Mouse (Mus musculus) lung, postnatal 10 days (tissue): ENCODE data around the gene Pms2.
A peak's percentile ranks its signal among the peaks of the same experiment; 100 is the strongest.

Experiments
- DNase-seq: peaks from one replicate; pipeline ENCODE4 v3.0.0; 2021

Pms2 gene

DNA sequence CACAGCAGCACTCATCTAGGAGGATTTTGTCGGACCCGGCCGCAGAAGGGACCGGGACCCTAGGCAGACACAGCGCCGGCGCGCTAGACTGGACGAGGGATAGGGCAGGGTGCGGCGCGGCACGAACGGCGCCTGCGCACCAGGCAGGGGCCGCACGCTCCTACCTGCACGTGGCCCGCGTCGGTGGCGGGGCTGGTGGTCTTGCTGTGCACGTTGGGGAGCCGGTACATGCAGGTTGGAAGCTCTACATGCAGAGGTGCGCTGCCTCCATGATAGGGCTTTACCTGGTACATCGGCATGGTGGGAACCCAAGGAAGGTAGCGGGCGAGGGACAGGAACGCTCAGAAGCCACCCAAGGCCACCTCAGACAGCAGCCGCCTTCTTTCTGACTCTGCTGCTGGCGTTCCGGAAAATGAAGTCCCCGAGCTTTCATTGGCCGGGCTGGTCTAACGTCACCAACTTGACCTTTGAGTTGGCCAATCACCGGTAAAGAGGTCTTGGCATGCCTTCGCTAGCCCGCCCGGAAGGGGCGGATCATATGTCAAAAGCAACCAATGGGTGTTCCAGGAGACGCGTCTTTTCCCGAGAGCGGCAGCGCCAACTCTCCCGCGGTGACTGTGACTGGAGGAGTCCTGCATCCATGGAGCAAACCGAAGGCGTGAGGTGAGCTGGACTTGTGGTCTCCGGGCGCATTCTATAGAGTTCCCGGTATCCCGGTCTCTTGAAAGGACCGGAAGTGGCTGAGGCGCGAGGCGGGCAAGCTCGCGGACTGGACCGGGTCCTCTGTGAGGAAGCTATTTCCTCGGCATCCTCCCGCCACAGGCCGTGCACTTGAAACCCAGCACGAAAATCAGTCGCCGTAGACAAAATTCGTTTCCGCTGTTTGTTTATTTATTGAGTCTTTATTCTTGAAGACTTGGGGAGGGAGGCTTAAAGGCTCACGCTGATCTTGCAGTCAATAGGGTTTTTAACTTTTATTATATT is at the start of gene Pms2, which contains the start of gene Aimp2:
Pms2 (plus strand) TSS at position 548 of the 984 bp plus-strand sequence.
Aimp2 (minus strand) TSS at position 431 of the 984 bp plus-strand sequence.
- peak; percentile 98 for DNase-seq

DNA sequence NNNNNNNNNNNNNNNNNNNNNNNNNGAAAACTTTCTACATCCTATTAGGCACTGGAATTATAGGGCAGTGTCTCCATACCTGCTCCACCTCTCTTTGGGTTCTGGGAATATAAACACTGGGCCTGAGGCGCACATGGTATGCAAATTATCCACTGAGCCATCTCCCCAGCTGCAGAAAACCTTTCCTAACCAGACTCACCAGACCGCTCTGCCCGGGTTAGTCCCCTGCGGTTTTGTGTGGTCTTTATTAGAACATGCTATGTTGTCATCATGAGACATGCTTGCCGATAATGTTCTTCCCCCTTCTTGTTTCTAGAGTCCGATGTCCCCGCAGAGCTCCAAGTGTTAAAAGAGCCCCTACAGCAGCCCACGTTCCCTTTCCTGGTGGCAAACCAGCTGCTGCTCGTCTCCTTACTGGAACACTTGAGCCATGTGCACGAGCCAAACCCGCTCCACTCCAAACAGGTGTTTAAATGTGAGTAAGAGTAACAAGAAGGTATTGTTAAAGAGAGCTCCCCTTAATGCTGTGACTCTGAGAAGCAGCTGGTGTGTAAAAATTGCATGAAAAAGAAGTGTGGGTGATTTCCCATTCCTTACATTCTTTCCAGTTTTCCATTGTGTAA is 38.1 kb upstream of the Pms2 start:
- no peak for DNase-seq

DNA sequence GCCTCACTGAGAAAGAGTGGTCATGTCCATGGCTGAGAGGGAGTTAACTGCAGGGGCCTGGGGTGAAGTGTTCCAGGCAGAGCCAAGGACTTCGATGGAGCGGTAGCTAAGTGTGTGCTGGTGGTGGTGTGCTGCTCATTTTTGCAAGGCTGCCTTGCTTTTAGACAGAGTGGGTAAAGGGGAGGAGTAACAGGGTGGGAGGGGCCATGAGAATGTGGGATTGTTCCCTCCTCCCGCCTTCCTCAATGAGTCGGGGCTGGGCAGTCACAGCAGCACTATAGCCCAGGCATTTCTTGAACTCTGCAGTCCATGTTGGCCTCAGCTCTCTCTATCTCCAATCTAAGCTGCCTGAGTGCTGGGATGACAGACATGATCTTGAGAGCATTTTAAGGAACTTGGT is 35.2 kb upstream of the Pms2 start:
- DNase-seq, result no peak

DNA sequence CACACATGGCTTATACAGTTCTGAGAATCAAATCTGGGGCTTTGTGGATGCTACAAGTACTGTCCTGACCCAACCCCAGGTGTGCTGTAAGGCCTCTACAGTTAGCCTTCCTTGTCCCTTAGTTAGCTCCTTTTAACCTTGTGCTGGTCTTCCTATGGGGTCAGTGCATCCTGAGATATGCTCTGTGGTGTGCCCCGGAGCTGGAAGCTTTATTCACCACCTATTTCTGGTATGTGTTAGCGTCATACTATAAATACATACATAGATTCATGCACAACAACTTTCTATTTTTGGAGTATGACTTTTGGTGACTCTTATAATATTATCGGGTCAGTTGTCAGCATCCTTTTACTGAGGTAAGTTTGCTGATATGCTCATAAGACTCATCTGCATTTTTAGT is 24.5 kb upstream of the Pms2 start:
- no peak for DNase-seq

DNA sequence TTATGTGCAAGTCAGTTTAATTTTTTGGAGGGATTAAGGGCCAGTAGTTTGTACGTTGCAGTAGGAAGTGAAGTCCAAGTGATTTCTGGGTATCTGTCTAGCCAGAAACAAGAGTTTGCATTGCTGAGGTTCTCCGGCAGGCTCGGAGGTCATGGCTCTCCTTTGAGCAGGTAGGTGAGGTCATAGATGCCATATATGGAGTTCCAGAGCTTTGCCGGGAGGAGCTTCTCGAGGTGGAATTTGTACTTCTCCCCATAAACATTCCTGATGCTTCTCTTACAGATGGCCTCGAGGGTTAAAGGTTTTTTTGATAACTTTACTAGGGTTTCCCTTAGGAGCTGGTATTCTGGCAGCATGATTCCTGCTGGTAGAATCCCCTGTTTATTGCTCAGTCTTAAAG is 19.0 kb upstream of the Pms2 start:
- no peak for DNase-seq

DNA sequence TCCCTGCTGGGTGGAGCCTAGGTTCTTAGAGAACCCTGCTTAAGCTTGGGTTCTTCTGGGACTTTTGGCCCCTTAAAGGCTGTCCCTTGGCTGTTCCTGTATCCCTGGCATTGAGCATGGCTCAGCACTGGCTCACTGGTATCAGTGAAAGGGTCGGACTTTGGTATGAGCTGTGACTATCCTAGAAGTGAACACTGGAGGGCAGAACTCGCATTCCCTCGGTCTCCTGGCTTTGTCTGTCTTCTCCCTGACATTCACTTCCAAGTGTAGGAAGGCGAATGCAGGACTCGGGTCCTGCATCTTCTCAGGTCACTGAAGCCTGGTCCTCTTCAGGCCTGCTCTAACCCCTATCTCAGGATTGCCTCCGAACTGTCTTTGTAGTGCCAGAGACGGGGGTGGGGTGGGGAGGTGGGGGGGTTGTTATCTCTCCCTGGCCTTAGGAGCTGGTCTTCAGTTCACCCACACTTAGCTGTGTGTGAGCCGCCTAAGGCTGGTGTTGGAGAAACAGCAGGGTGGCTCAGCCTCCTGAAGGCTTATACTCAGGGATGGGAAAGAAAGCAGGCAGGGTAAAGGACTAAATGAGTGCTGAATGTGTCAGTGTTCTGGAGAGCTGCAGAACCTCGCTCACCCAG is 17.4 kb upstream of the Pms2 start:
- DNase-seq, result no peak

DNA sequence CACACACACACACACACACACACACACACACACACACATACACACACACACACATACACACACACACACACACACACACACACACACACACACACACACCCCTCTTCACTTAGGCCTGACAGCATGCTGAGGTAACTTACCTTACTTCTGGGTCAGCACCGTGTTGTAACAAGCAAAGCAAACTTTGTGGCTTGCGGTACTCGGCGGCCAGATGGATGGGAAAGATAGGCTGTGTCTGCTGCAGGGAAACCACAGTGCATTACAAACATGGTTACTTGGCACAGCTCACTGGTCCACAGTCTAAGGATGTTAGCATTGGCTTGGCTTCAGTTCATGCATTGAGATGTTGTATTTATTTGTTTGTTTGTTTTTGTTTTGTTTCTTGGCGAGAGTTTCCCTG is 16.4 kb upstream of the Pms2 start:
- no peak for DNase-seq

DNA sequence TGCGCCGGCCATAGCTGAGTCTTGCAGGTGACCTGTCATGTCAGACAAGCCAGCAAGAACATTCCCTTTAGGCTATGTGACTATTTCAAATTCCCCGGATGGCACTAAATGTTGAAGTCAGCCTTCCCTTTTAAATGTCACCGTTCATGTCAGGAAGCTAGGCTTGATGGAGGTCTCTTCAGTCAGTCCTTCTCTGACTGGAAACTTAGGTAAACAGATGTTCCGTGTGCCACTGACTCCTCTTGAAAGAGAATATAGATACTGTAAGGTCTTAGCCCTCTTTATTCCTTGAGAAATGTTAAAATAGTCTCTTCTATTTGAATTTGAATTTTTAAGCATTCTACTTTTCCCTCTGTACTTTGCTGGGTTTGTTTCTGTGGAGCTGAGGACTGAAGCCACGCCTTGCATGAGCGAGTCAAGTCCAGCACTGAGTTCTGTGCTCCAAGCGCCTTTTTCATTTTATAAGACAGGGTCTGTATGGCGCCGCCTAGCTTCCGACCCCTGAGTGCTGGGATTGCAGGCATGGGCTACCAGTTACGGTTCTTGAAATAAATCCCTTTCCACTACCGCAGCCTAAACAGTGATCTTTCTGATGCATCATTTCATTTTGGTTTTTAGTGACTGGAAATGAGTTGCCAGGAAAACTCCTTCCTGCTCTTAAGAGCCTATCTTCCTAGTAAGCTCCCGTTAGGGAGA is 12.0 kb upstream of the Pms2 start, which contains the start of gene Ankrd61:
Ankrd61 (minus strand) TSS at position 51 of the 696 bp plus-strand sequence.
- no peak for DNase-seq

DNA sequence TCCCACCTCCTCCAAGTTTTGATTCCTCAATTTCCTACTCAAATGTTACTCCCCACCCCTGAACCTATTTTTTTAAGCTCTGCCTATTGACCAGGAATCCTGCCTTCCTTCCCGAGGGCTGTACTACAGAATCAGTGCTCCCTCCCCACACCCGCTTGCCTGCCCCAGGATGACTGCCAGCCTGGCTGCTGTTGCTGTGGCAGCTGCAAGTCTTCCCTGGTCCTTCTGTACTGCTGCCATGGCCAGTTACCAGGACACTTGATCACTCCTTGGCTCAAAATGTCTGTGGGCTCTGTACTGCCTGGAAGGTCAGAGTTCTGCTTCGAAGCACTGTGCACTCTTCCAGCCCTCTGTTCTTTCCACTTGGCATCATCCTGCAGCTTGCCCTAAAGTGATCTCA is 7.7 kb upstream of the Pms2 start:
- DNase-seq, result peak; percentile 6

DNA sequence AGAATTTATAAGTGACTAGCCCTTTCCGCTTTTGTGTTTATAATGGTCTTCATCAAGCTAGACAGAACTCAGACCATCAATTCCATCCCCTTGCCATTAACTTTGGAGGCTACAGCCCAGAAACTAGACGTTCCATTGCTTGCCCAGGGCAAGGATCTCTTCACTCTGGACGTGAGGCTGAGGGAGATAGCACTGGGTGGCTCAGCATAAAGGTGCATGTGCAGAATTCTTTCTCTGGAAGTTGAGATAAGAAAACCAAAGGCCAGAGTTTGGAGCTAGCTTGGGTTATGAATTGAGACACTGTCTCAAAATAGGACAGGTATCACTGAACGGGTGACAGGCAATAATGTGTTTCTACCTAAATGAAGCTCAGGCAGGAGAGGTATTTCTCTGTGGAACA is 6.0 kb upstream of the Pms2 start:
- DNase-seq, result no peak

DNA sequence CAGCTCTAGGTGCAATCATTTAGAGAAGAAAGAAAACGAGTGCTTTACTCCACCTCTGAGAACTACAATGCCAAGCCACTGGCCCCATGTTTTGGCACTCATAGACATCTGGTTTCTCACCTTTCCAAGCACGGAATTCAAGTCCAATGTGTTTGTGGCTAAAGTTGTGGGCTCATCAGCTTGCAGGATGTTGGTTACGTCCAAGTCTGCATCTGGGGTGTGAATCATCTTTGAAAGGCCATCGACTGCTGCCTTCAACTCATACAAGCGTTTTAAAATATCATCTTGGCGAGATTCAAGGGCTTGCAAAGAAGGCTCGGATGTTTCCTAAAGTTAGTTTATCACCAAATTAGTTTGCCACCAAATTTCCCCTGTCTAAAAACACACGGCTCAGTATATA is 3.3 kb upstream of the Pms2 start:
- DNase-seq, result no peak

DNA sequence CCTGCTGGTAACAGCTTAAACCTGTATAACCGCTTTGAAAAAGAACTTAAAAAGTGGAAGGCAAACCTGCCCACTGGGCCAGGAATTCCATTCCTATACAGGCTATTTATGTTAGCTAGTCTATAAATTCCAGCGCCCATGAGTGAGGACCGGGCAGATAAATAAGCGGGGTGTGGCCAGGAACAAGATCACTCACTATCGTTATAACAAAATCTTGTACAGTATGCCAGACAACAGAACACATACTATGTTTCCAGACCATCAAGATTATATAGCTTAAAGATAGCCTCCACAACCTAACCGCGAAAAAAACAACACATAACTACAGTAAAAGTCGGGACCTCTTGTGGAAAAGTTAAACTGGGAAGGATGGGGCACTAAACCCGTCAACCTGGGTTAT is 838 bp upstream of the Pms2 start:
- DNase-seq, result no peak

DNA sequence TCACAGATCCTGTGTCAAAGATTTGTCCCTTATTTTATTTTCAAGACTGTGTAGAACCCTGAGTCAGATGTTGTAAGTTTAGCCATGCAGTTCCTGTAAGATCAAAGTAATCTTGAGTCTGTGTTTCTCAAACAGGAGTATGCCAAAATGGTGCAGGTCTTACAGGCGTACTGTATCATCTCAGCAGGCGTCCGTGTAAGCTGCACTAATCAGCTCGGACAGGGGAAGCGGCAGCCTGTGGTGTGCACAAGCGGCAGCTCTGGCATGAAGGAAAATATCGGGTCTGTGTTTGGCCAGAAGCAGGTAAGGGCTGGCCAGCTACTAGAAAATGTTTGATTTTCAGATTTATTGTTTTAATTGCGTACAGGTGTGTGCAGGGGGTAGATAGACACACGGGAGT is 6.5 kb downstream of the Pms2 start:
- DNase-seq, result no peak

DNA sequence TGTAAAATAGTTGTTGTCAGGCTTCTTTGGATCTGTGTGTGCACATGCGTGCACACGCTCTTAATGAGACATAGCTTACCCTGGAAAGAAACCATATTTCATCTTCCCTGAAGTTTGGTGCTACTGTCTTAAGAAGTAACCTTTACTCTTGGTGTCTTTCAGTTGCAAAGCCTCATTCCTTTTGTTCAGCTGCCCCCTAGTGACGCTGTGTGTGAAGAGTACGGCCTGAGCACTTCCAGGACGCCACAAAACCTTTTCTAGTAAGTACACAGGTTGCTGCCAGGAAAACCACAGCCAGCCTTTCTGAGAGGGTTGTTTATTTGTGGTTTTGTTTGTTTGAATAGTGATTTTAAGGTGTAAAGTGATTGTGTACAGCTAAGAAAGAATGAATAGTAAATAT is 7.7 kb downstream of the Pms2 start:
- DNase-seq, result peak; percentile 81

DNA sequence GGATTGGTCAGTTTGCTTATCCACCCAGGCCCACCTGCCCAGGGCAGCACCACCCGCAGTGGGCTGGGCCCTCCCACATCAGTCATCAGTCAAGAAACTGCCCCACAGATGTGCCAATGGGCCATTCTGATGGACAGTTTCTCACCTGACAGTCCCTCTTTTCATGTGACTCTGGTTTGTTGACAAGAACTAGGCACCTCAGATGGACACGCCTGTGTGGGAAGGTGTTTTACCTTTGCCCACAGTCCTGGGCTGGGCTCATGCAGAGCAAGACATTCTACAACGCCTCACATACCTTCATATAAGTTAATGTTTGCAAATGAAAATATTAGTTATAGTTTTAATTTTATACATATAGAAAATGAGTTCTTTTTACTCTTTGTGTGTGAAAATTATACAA is 8.4 kb downstream of the Pms2 start:
- no peak for DNase-seq

DNA sequence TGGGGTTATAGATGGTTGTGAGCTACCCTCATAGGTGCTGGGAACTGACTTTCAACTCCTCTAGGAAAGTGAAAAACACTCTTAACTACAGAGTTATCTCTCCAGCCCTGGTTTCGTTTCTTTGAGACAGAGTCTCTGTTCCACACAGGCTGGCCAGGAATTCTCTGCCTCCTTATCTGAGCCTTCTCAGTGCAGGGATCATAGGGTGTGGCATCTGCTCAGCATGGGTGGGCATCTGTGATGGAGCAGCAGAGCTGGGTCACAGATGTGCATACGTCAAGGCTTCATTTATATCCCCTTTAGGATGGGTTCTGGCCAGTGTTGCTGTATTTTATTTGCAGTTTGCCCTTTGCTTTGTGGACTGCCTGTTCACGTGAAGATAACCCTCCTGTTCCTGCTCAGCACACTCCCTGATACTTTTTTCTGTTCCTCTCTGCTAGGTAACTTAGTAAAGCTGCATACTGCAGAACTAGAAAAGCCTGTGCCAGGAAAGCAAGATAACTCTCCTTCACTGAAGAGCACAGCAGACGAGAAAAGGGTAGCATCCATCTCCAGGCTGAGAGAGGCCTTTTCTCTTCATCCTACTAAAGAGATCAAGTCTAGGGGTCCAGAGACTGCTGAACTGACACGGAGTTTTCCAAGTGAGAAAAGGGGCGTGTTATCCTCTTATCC is 15.2 kb downstream of the Pms2 start:
- DNase-seq, result no peak

DNA sequence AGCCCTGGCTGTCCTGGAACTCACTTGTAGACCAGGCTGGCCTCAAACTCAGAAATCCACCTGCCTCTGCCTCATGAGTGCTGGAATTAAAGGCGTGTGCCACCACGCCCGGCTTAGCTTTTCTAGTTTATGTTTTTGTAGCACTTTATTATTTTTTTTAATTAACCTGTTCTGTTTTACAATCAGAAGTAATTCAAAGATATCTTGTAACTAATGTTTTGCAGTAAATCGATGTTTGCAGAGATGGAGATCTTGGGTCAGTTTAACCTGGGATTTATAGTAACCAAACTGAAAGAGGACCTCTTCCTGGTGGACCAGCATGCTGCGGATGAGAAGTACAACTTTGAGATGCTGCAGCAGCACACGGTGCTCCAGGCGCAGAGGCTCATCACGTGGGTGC is 18.1 kb downstream of the Pms2 start, which contains the start of gene Gm42421:
Gm42421 (plus strand) TSS at position 301 of the 400 bp plus-strand sequence.
- no peak for DNase-seq

DNA sequence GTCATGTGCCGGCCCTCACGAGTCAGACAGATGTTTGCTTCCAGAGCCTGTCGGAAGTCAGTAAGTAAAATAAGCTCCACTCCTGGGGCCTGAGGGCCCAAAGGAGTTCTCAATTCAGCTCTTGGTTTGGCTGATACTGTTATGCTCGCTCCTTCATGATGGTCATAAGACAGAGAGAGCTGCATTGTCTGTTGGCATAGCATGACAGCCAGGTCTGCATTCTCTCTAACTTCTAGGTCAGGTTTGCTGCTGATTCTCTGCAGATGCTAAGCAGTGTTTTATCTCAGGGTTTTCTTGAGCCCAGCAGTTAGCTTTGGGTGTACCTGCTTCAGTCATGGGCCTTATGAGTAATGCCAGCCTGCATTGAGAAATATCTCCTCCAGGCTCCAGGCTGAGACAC is 19.5 kb downstream of the Pms2 start:
- no peak for DNase-seq

DNA sequence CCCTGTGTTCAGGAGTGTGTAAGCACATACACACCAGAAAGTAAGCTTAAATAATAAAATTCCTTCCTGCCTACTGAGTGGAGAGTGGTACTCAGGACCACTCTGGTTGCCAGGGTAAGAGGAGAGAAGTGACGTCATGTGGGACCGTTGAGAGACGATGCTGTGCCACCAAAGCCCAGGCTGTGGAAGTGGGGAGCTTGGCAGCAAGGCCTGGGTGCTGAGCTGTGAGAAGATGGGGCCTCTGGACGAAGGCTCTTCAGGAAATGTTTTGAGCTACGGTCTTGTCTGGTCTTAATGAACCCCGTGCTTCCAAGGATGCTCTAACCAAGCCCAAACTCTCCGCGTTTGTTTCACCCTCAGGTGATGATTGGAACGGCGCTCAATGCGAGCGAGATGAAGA is 20.9 kb downstream of the Pms2 start:
- no peak for DNase-seq

DNA sequence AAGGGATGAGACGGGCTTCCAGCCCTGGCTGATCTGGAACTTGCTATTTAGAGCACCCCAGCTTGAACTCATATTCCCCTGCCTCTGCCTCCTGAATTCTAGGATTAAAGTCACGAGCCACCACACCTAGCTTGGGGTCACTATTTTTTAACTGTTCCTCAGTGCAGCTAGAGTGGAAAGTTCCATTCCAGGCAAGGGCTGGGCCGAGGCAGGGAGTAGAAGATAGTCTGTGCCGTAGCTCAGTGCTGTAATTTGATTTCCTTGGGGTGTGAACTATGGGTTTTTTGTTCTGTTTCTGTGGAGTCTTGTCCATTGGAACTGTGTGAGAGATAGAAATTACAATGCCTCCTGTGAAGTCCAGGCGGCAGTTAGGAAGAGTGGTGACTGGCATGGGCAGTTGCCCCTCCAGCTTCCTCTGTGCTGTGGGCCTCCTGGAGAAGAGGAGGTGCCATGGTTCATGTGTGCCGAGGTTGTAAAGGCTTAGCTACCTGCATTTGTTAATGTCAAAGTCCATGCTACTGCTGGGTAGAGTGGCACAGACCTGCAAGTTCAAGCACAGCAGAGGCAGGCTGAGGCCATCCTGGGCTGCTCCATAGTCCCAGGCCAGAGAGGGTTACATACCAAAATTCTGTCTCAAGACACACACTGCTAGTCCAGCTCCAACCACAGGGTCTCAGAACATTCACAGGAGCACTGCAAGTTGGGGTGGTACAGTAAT is 22.3 kb downstream of the Pms2 start:
- no peak for DNase-seq

DNA sequence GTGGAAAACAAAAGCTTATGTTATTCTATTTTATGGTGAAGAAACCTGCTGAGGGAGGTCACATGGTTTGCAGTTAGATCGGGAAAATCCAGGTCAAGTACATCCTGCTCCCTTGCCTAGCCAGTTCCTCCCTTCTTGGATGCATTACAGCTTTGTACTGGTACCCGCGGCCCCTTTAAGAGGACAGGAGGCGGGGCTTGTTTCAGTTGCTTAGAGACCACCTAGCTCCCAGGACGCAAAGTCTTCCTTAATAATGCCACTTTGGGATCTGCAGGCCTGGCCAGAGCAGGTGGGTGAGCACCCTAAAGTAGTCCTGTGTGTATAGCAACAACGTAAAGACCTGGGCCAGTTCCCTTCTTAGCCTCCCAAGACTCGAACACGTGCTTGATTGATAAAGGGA is 23.1 kb downstream of the Pms2 start, which contains the start of gene Rsph10b:
Rsph10b (plus strand) TSS at position 205 of the 400 bp plus-strand sequence.
- peak; percentile 49 for DNase-seq

DNA sequence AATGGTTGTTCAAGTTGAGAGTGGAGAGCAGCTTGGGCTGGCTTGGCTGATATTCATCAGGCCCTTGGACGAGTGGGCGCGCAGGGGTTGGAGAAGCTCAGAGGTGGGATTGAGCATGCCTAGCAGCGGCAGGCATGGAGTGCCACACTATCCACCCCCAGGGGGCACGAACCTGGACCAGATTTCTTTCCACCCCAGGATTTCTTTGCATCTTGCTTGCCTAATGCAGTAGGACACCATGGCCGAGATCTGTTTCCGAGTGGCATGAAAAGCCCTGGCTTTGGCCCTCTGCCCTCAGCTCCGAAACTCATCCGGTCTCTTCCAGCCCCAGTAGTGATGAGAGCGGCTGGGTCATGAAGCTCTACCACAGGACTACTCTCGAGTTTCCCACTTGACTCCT is 23.6 kb downstream of the Pms2 start:
- DNase-seq, result no peak
